Mouse (Mus musculus): ENCODE results near the gene Ing3.
A peak's percentile ranks its signal among the peaks of the same experiment; 100 is the strongest.

Ing3 gene

GRCm38 (mm10) chr6:21949226-21949731 is at the start of gene Ing3:
TSS of gene Ing3 (plus strand) at chr6:21949571.
- DNase-seq (ENCODE audit: low read depth, low spot score): peak; percentile 99

GRCm38 (mm10) chr6:21909720-21910119 is 39.7 kb upstream of the Ing3 start:
- no peak for DNase-seq (ENCODE audit: low read depth, low spot score)

- no peak for DNase-seq (ENCODE audit: low read depth, low spot score)
These were observed 38.6 kb upstream of the Ing3 start for GRCm38 (mm10) chr6:21910804-21911203.

- no peak for DNase-seq (ENCODE audit: low read depth, low spot score)
These were observed 32.8 kb upstream of the Ing3 start for GRCm38 (mm10) chr6:21916591-21916990.

- no peak for DNase-seq (ENCODE audit: low read depth, low spot score)
These were observed 25.2 kb upstream of the Ing3 start for GRCm38 (mm10) chr6:21924150-21924549.

- DNase-seq (ENCODE audit: low read depth, low spot score): no peak
These were observed 11.3 kb upstream of the Ing3 start for GRCm38 (mm10) chr6:21937981-21938635.

DNA sequence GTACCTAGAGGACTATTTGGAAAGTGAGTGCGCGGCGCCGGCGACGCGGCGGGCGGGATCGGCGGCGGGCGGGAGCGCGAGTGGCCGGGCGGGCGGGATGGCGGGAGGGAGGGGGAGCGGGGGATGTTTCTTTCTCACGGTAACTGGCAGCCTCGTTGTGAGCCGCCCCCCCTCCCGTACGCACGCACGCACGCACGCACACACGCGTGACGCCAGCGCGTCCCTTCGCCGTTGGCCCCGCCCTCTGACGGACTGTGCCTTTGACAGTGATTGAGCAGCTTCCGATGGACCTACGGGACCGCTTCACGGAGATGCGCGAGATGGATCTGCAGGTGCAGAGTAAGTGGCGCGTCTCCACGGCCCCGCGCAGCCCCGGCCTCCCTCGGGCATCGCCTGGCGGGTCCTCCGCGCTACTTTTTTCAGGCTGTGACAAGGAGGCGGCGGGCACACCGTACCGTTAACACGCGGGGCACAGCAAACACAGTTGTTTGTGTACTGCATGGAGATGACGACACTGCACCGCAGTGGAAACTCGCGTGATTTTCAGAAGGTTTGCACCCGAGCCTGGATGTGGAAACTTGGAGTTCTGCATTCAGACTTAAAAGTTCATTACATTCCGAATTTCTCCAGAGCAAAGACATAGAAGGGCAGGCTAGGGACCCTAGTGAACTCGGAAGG is 539 bp downstream of the Ing3 start:
- peak; percentile 92 for DNase-seq (ENCODE audit: low read depth, low spot score)

GRCm38 (mm10) chr6:21950676-21951075 is 1.3 kb downstream of the Ing3 start:
- no peak for DNase-seq (ENCODE audit: low read depth, low spot score)

DNA sequence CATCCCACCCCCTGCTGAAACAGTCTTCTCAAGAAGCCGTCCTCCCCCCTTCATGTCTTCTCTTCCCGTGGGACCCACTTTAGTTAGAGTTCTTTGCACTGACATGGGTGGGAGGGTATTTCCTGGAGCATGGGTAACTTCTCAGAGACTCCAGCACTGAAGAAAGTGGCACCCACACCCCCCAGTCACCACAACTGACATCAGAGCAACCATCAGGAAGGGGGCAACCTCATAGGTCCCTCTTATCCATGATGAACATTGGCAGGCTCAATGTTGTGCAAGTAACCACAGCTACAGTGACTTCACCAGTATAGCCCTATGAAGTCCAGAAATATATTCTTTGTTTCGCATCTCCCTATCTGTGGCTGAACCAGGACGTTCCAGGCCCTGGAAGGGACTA is 6.1 kb downstream of the Ing3 start:
- no peak for DNase-seq (ENCODE audit: low read depth, low spot score)

DNA sequence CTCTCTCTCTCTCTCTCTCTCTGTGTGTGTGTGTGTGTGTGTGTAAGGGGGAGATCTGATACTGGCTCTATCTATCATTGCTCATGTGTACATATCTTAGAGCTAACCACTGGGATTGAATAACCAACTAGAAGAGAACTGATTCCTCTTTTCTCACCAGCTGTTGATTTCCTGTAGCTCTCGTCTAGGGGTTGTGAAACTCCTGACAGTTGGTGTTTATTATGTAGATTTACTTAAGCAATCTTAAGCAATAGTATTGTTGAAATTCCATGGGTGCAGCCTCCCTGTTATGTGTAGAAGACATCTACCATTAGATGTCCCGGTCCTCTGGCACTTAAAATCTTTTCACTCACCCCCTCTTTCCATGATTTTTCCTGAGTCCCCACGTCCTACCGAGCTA is 9.6 kb downstream of the Ing3 start:
- no peak for DNase-seq (ENCODE audit: low read depth, low spot score)

DNA sequence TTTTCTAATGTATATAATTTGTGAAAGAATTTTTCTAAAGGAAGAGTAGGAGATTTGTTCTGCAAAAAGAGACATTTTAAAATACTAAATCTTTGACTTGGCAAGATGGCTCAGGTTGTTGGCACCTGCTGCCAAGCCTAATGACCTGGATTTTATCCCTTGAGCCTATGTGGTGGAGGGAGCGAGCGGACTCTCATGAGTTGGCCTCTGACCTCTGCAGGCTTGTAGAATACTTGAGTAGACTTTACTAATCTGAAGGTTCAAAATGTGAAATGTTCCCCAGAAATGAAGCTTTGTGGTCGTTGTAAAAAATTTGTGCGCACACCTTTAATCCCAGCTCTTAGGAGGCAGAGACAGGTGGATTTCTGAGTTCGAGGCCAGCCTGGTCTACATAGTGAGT is 10.5 kb downstream of the Ing3 start:
- DNase-seq (ENCODE audit: low read depth, low spot score): no peak

GRCm38 (mm10) chr6:21977532-21977931 is 28.2 kb downstream of the Ing3 start:
- no peak for DNase-seq (ENCODE audit: low read depth, low spot score)

- DNase-seq (ENCODE audit: low read depth, low spot score): no peak
These were observed 31.7 kb downstream of the Ing3 start for GRCm38 (mm10) chr6:21981114-21981513.

DNA sequence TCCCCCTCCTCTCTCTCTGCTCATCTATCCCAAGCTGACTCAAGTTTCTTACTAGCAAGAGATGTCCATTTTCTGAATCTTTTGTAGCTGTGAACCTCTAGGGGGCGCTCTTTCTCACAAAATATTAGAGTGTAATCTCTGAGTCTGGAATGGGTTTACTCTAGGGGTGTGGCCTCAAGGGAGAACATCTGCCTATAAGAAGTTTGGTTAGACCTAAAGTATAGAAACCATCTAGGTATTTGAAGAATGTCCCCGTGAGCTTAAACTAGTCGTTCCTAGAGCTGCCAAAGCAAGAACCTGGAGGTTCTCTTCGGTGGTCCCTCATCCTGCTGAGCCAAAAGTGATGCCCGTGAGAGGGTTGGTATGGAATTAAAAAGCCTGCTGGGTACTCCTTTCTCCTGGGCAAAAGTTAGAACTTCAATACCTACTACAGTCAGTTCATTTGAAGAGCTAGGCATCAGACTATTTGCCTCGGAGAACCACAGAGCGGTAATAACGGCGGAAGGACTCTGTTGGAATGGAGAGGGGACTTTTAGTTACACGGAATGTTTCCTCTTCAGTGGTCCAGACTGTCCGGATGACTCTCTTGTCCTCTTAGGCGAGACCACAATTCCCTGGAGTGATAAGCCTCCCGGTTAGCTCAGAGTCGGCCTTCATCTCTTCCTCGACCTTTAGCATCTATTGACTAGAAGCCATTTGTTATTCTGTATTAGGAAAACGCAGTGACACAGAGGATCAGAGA is 35.8 kb downstream of the Ing3 start:
- peak; percentile 89 for DNase-seq (ENCODE audit: low read depth, low spot score)

GRCm38 (mm10) chr6:21985732-21986540 is 36.6 kb downstream of the Ing3 start, which contains the start of gene Cped1:
TSS of gene Cped1 (plus strand) at chr6:21985916.
- DNase-seq (ENCODE audit: low read depth, low spot score): peak; percentile 59

GRCm38 (mm10) chr6:21986660-21987331 is 37.4 kb downstream of the Ing3 start:
- DNase-seq (ENCODE audit: low read depth, low spot score): no peak

DNA sequence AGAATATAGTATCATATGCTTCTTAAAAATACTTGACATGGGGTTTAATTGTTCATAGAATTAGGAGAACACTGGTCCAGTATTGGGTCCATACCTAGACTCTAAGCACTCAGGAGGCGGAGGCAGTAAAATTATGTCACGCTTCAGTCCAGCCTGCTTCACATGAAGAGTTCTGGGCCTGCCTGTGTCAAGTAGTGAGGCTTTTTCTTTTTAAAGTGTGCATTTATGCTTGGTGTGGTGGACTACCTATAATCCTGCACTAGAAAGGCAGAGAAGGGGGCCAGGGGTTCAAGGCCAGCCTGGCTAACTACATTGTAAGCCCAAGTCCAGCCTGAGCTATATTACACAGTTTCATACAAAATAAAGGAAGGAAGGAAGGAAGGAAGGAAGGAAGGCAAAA is 38.2 kb downstream of the Ing3 start:
- DNase-seq (ENCODE audit: low read depth, low spot score): no peak

GRCm38 (mm10) chr6:21988296-21988695 is 38.9 kb downstream of the Ing3 start:
- DNase-seq (ENCODE audit: low read depth, low spot score): no peak

DNA sequence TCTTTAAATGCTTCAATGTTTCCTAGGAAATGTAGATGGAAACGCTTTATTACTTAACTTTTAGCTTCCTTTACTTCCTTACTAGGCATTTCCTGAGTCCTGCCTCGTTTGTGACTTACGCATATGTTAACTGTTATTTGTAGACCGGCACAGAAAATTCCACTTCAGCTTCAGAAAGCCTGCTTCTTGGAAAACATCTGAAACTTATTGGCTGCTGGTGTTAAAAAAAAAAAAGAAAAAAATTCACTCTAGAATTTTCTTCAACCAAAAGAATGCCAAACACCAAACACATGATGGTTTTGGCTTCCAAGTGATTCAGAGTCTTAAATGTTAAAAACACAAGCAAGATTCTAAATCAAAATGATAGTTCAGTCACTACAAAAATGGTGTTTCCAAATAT is 39.7 kb downstream of the Ing3 start:
- no peak for DNase-seq (ENCODE audit: low read depth, low spot score)

- DNase-seq (ENCODE audit: low read depth, low spot score): peak; percentile 57
These were observed 41.1 kb downstream of the Ing3 start for GRCm38 (mm10) chr6:21990181-21991135.
